ENCODE assay signal across 8 mouse cellular contexts in genomic region chr8:82863745-82864520, GRCm38 (mm10). TPM values are rescaled to one million over a fixed set of nuclear protein-coding genes. Genes with fewer than 3 reads are reported as not detected.
DNase-seq lines count a peak whose midpoint lies in the region; ATAC-seq and TF ChIP-seq lines count a peak whose summit lies in the region.

No protein-coding gene starts in this region.

- under 1% methylated on average over 78 of the region's 80 CpGs for WGBS in embryonic facial prominence, embryonic 15.5 days
- under 1% methylated on average over 80 of the region's 80 CpGs for WGBS in heart, embryonic 14.5 days
- under 1% methylated on average over 59 of the region's 80 CpGs for WGBS in liver, postnatal 0 days (ENCODE audit: insufficient replicate concordance)
- under 1% methylated on average over 80 of the region's 80 CpGs for WGBS in olfactory bulb, adult 2 months

- H3K4me3 ChIP-seq in embryonic facial prominence, embryonic 15.5 days (replicated peaks) = peak overlapping the region; percentile 60
- H3K4me3 ChIP-seq in heart, embryonic 14.5 days (ENCODE audit: control insufficient read depth in 1 of 2, insufficient read depth in 1 of 2, low read depth in 1 of 2, low read length in 2 of 2) = peak overlapping the region; percentile 82 to 98
- peak overlapping the region; percentile 62 for H3K4me3 ChIP-seq in liver, postnatal 0 days (ENCODE audit: low read depth, low read length)
- peak overlapping the region; percentile 87 for H3K4me3 ChIP-seq in olfactory bulb, adult 2 months (ENCODE audit: insufficient read depth, low read depth, low read length)

- peak overlapping the region; percentile 71 for H3K27ac ChIP-seq in embryonic facial prominence, embryonic 15.5 days (replicated peaks)
- peak overlapping the region; percentile 35 to 68; a peak in 3 of 4 replicates for H3K27ac ChIP-seq in heart, embryonic 14.5 days (replicated peaks in 1 of 2; ENCODE audit: control insufficient read depth in 1 of 2, insufficient read depth in 1 of 2, low read depth in 2 of 2, low read length in 2 of 2)
- no peak overlapping the region for H3K27ac ChIP-seq in liver, postnatal 0 days (ENCODE audit: low read depth)
- peak overlapping the region; percentile 61 for H3K27ac ChIP-seq in olfactory bulb, adult 2 months (ENCODE audit: insufficient read depth, low read depth, low read length)

- DNase-seq in 3T3-L1 (ENCODE audit: low read depth, low spot score) = peak; percentile 49
- DNase-seq in adrenal gland, postnatal 36 days = peak; percentile 73 to 76
- peak; percentile 56 for DNase-seq in layer of hippocampus, adult 11-12 months (ENCODE audit: low spot score)
- peak; percentile 35 for DNase-seq in liver, postnatal 0 days
- peak; percentile 30 for DNase-seq in thymus, postnatal 25 days

- H3K36me3 ChIP-seq in embryonic facial prominence, embryonic 15.5 days = no peaks in the 10 kb centered on the region
- no peaks in the 10 kb centered on the region for H3K36me3 ChIP-seq in heart, embryonic 14.5 days (ENCODE audit: control insufficient read depth, insufficient read depth, low read length)
- no peaks in the 10 kb centered on the region for H3K36me3 ChIP-seq in liver, postnatal 0 days (replicated peaks; ENCODE audit: insufficient read depth, low read length)

- peaks cover 15% of the 10 kb centered on the region for H3K4me1 ChIP-seq in embryonic facial prominence, embryonic 15.5 days
- H3K4me1 ChIP-seq in heart, embryonic 14.5 days (ENCODE audit: control insufficient read depth in 2 of 2, insufficient read depth in 2 of 2, low read length in 2 of 2) = no peaks in the 10 kb centered on the region
- H3K4me1 ChIP-seq in liver, postnatal 0 days (ENCODE audit: insufficient read depth) = peaks cover 5% of the 10 kb centered on the region; the same call in 1 of the 2 replicates
- H3K4me1 ChIP-seq in olfactory bulb, adult 2 months (ENCODE audit: control insufficient read depth, insufficient read depth, low read length) = peaks cover 3% of the 10 kb centered on the region; the same call in 1 of the 2 replicates

- peak; percentile 64 for ATAC-seq in embryonic facial prominence, embryonic 15.5 days (ENCODE audit: insufficient number of reproducible peaks, low FRiP score, low TSS enrichment, low read depth)
- ATAC-seq in heart, embryonic 14.5 days (ENCODE audit: insufficient number of reproducible peaks, insufficient read depth, low FRiP score, low read depth) = peak; percentile 61
- ATAC-seq in liver, postnatal 0 days = peak; percentile 31; the same call in 1 of the 2 replicates

- peak; percentile 14; the same call in 1 of the 2 replicates for TF ChIP-seq POLR2A in olfactory bulb, adult 2 months (IDR thresholded peaks at IDR 0.05; ENCODE audit: insufficient read depth, low read depth, low read length)

- TF ChIP-seq EP300 in liver, postnatal 0 days (IDR thresholded peaks at IDR 0.05; ENCODE audit: low read depth) = no peak

- no peak for TF ChIP-seq CTCF in liver, postnatal 0 days (IDR thresholded peaks at IDR 0.05; ENCODE audit: low read depth)
- TF ChIP-seq CTCF in olfactory bulb, adult 2 months (IDR thresholded peaks at IDR 0.05; ENCODE audit: insufficient read depth, low read depth, low read length) = no peak

- no peaks in the 10 kb centered on the region for H3K27me3 ChIP-seq in embryonic facial prominence, embryonic 15.5 days
- no peaks in the 10 kb centered on the region for H3K27me3 ChIP-seq in heart, embryonic 14.5 days (ENCODE audit: control insufficient read depth, insufficient read depth, low read length)
- H3K27me3 ChIP-seq in liver, postnatal 0 days (ENCODE audit: insufficient read depth, low read length) = peaks cover 24% of the 10 kb centered on the region

- H3K4me2 ChIP-seq in embryonic facial prominence, embryonic 15.5 days (replicated peaks) = peak overlapping the region; percentile 93
- H3K4me2 ChIP-seq in heart, embryonic 14.5 days (ENCODE audit: low read length) = peak overlapping the region; percentile 90
- H3K4me2 ChIP-seq in liver, postnatal 0 days (ENCODE audit: low read depth, low read length) = peak overlapping the region; percentile 92

- peak overlapping the region; percentile 69 for H3K9ac ChIP-seq in embryonic facial prominence, embryonic 15.5 days
- peak overlapping the region; percentile 87 for H3K9ac ChIP-seq in heart, embryonic 14.5 days (ENCODE audit: low read length)
- H3K9ac ChIP-seq in liver, postnatal 0 days (replicated peaks) = peak overlapping the region; percentile 63

- no peaks in the 10 kb centered on the region for H3K9me3 ChIP-seq in embryonic facial prominence, embryonic 15.5 days (replicated peaks)
- H3K9me3 ChIP-seq in heart, embryonic 14.5 days (ENCODE audit: control insufficient read depth, low read length) = no peaks in the 10 kb centered on the region
- H3K9me3 ChIP-seq in liver, postnatal 0 days (ENCODE audit: low read length) = no peaks in the 10 kb centered on the region

RNA-seq across cellular contexts. Expression of gene Rnf150, which starts 0.8 kb away (rescaled TPM):
- total RNA-seq in adrenal gland, postnatal 36 days (2021) = 10 to 100 TPM; 12.3 to 15.6 TPM
- 1.4 and 1.6 TPM in 2 replicates for polyA plus RNA-seq in embryonic facial prominence, embryonic 15.5 days (2015; fragmentation: Nextera tagmentation; extraction: Ambion mirVana)
- polyA plus RNA-seq in heart, embryonic 14.5 days (2014; fragmentation: Nextera tagmentation; extraction: Ambion mirVana) = 0.92 and 1.2 TPM in 2 replicates
- polyA plus RNA-seq in liver, postnatal 0 days (2015; fragmentation: Nextera tagmentation; extraction: Ambion mirVana) = 0.14 and 0.15 TPM in 2 replicates
- not detected in 2 replicates for polyA plus RNA-seq in olfactory bulb, adult 2 months (2012; ENCODE audit: insufficient read depth, insufficient read length, low replicate concordance, missing spikeins)
